Mouse (Mus musculus) C2C12 (cell line): ENCODE measurements at regions not wholly inside any gene's neighbourhood (a gene's known extent, or its start where the extent isn't known, plus 50 kb on each side); places are given as distances from the start of the nearest gene placed in this dataset.
"Not testable (repeated sequence)": the region's sequence is repeated elsewhere in the genome, so short reads cannot be mapped to it uniquely, and the experiment has no call there.

ENCODE experiments used
- H3K27me3 ChIP-seq: one replicate; pipeline ENCODE4 v1.6.1; 2011; ENCODE audit not compliant: control insufficient read depth, insufficient read depth, insufficient read length
- H3K36me3 ChIP-seq: one replicate; pipeline ENCODE4 v1.6.1; 2011; ENCODE audit not compliant: control insufficient read depth, insufficient read depth
- H3K4me3 ChIP-seq: one replicate; pipeline ENCODE4 v1.5.1; 2011; ENCODE audit warnings: mild to moderate bottlenecking, control low read depth; ENCODE audit not compliant: poor library complexity, insufficient read depth, severe bottlenecking
- H3K79me2 ChIP-seq: one replicate; pipeline ENCODE4 v1.6.1; 2011; ENCODE audit not compliant: control insufficient read depth, insufficient read depth
- H3K79me3 ChIP-seq: one replicate; pipeline ENCODE4 v1.6.1; 2011; ENCODE audit warnings: low read depth, control low read depth
- H3ac ChIP-seq: one replicate; pipeline ENCODE3; 2011; ENCODE audit warnings: low read depth; ENCODE audit not compliant: control insufficient read depth, insufficient read length
- CEBPB ChIP-seq: IDR thresholded peaks from one replicate; pipeline ENCODE4 v1.6.1; 2011; ENCODE audit warnings: low read depth, mild to moderate bottlenecking, control low read depth, moderate library complexity
- CTCF ChIP-seq: IDR thresholded peaks from one replicate; pipeline ENCODE4 v1.5.1; 2011; ENCODE audit not compliant: control insufficient read depth, insufficient read depth, insufficient read length
- FOSL1 ChIP-seq: IDR thresholded peaks from one replicate; pipeline ENCODE4 v1.8.0; 2011; ENCODE audit warnings: mild to moderate bottlenecking, low read length; ENCODE audit not compliant: poor library complexity, insufficient read depth, severe bottlenecking
- MAX ChIP-seq: IDR thresholded peaks from one replicate; pipeline ENCODE4 v1.6.1; 2011; ENCODE audit warnings: mild to moderate bottlenecking, control low read depth
- MYOD1 ChIP-seq: IDR thresholded peaks from one replicate; pipeline ENCODE4 v1.6.1; 2011; ENCODE audit warnings: low read depth; ENCODE audit not compliant: control insufficient read depth, insufficient read length
- MYOG ChIP-seq: IDR thresholded peaks from one replicate; pipeline ENCODE4 v1.6.1; 2011; ENCODE audit not compliant: control insufficient read depth, insufficient read length; ENCODE audit errors: extremely low read depth
- USF1 ChIP-seq: IDR thresholded peaks from one replicate; pipeline ENCODE4 v1.6.1; 2011; ENCODE audit warnings: low read depth, mild to moderate bottlenecking, control low read depth, moderate library complexity

DNA sequence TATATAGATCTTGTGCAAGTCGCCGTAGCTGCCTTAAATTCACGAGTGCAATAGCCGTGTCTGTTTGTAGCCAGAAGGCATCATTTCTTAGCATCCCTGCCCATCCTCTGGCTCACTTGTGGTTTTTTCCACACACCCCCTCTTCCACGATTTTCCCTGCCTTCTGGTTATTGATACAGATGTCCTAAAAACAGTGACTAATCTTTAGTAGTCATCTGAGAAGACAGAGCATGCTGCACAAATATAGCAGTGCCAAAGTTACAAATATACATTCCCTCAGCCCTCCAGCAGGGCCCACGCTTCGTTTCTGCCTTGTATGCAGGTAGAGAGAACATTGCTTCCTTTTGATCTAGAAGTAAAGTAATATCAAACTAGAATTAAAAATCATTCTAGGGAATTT, 207.5 kb downstream of the Dhx15 start:
- H3K79me3 ChIP-seq, result no peaks in the 10 kb centered on the region
- H3K36me3 ChIP-seq, result no peaks in the 10 kb centered on the region
- TF ChIP-seq MYOG (no peak), CEBPB (no peak)
- H3K4me3 ChIP-seq, result no peak overlapping the region
- no peaks in the 10 kb centered on the region for H3K27me3 ChIP-seq
- H3ac ChIP-seq, result no peak overlapping the region
- no peaks in the 10 kb centered on the region for H3K79me2 ChIP-seq

DNA sequence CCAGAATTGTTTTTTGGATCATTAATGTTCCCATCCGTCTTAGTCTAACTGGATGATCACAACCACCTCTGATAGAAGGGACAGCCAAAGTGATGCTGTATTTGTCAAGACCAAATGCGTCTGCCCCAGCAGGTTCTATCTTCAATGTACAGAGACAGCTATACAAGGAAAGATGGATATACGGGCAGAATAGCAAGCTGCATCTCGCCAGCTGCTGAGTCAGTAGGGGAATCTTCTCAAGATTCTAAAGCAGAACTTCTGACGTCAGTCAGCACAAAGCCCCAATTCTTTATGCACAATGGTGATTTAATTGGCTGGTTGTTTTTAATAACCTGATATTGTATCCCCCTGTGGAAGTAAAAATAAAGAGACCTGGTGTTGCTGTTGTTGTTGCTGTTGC, 209.4 kb downstream of the Dhx15 start:
- no peaks in the 10 kb centered on the region for H3K36me3 ChIP-seq
- no peak overlapping the region for H3K4me3 ChIP-seq
- no peaks in the 10 kb centered on the region for H3K79me2 ChIP-seq
- TF ChIP-seq FOSL1 (no peak), MAX (no peak), USF1 (no peak), CTCF (no peak), MYOG (no peak), MYOD1 (no peak), CEBPB (no peak)
- H3K27me3 ChIP-seq, result no peaks in the 10 kb centered on the region
- no peaks in the 10 kb centered on the region for H3K79me3 ChIP-seq
- no peak overlapping the region for H3ac ChIP-seq

DNA sequence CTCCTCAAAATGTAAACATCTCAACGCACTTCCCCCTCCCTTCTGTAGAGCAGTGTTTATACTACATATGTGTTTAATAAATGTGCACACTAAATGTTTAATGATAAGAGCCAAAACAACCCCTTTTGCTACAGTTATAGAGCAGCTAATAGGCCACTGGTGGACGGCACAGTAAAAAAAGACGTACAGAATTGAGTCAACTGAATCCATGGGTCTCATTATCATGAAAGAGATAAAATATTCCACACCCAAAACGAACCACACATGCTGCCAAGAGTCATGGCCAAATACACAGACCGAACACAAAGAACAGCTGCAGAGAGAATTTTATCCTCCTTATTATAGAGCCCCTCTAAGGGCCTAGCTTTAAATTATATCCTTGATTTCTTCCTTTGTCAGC, 237.8 kb downstream of the Dhx15 start:
- H3K79me3 ChIP-seq, result no peaks in the 10 kb centered on the region
- no peak overlapping the region for H3ac ChIP-seq
- no peaks in the 10 kb centered on the region for H3K79me2 ChIP-seq
- no peak for TF ChIP-seq CTCF
- no peak for TF ChIP-seq MYOD1
- no peak for TF ChIP-seq USF1
- TF ChIP-seq FOSL1, result no peak
- TF ChIP-seq MAX, result no peak
- no peak for TF ChIP-seq MYOG
- TF ChIP-seq CEBPB, result no peak
- H3K27me3 ChIP-seq, result no peaks in the 10 kb centered on the region
- H3K36me3 ChIP-seq, result no peaks in the 10 kb centered on the region
- no peak overlapping the region for H3K4me3 ChIP-seq

DNA sequence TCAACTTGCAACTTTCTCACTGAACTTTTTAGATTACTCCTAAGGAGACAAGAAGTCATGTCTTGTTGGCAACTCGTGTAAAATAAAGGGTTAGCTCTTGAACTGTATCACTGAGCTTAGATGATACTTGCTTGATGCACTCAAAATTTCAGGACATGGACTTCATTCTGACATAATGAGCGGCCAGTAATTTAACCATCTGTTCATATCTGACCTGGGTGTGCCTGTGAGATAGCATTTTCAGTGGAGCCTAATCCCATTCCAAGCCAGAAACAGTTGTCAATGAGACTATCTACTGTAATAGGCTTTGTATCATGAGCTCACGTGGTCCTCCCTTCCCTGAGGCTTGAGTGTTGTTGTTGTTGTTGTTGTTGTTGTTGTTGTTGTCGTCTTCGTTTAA, 240.3 kb downstream of the Dhx15 start:
- H3K36me3 ChIP-seq, result no peaks in the 10 kb centered on the region
- no peaks in the 10 kb centered on the region for H3K27me3 ChIP-seq
- H3ac ChIP-seq, result no peak overlapping the region
- TF ChIP-seq MYOD1 (no peak), CEBPB (no peak), USF1 (no peak), MYOG (no peak), FOSL1 (no peak), MAX (no peak), CTCF (no peak)
- H3K79me2 ChIP-seq, result no peaks in the 10 kb centered on the region
- H3K79me3 ChIP-seq, result no peaks in the 10 kb centered on the region
- H3K4me3 ChIP-seq, result no peak overlapping the region

DNA sequence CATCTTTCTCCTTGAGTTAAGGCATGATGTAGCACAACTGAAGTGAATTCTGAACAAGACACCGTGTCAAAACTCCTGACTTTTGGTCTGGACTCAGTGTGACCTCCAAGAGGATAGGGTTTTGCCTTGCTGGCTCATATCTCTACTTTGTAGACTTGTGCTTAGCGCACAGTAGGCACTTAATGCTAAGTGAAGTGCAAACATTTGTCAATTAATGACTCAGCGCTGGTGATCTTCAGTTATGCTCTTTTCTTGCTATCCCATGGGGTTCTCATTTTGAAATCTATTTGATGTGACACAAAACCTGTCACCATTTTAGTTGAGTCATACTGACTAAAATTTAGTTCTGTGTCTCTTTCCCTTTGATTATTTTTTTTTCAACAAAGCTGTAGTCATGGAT, 244.3 kb downstream of the Dhx15 start:
- no peak overlapping the region for H3K4me3 ChIP-seq
- no peak for TF ChIP-seq FOSL1
- no peak for TF ChIP-seq USF1
- TF ChIP-seq CTCF, result no peak
- TF ChIP-seq CEBPB, result no peak
- no peak for TF ChIP-seq MAX
- no peak for TF ChIP-seq MYOG
- no peak for TF ChIP-seq MYOD1

DNA sequence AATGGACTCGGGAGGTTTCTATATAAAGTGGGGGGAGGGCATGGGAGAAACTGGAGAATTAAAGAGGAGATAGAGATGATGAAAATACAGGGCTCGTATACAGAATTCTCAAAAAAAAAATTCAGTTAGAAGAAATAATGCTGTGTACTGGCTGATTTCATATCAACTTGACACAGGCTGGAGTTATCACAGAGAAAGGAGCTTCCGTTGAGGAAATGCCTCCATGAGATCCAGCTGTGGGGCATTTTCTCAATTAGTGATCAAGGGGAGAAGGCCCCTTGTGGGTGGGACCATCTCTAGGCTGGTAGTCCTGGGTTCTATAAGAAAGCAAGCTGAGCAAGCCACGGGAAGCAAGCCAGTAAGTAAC, 248.4 kb downstream of the Dhx15 start:
- not testable (repeated sequence) for H3K36me3 ChIP-seq, H3K4me3 ChIP-seq, H3K79me2 ChIP-seq, H3ac ChIP-seq, H3K79me3 ChIP-seq, H3K27me3 ChIP-seq

More for the DNA sequence above, 244.3 kb downstream of the Dhx15 start:
- H3K79me2 ChIP-seq, result no peaks in the 10 kb centered on the region
- H3K79me3 ChIP-seq, result no peaks in the 10 kb centered on the region
- H3K27me3 ChIP-seq, result no peaks in the 10 kb centered on the region
- no peak overlapping the region for H3ac ChIP-seq
- no peaks in the 10 kb centered on the region for H3K36me3 ChIP-seq
